Mouse (Mus musculus) bone marrow, adult 2 months (tissue): Measurements from ENCODE around the gene Aldh3a2.

ENCODE experiments used
- CTCF ChIP-seq: fragments of 200-500 bp; IDR thresholded peaks from 2 replicates; pipeline ENCODE4 v1.5.1; 2011; ENCODE audit warnings: low read length, control low read depth; ENCODE audit not compliant: control insufficient read depth, insufficient read depth
- POLR2A ChIP-seq: fragments of 200-500 bp; IDR thresholded peaks from 2 replicates; pipeline ENCODE4 v1.6.1; 2011; ENCODE audit warnings: low read depth, mild to moderate bottlenecking, control low read depth, low read length, borderline replicate concordance; ENCODE audit not compliant: control insufficient read depth

DNA sequence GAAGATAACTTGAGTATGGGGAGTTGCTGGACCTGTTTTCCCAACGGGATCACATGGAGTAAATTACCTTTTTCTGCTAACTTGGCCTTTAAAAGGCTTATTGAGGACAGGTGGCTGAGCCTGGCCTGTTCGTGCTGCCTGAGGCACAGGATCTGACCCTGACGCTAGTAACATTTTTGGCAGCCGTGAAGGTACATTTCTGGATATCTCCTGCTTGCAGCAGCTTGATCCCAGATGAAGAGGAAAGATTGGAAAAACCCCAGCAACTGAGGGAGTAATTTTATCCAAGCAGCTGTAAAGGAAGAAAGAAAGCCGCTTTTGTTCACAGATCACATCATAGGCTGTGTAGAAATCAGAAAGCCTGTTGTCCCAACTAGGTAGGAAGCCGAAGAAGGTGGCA, 17.1 kb upstream of the Aldh3a2 start:
- TF ChIP-seq POLR2A (no peak), CTCF (no peak)
